Mouse (Mus musculus) megakaryocyte, embryonic 14.5 days (primary cell): ENCODE data around the gene Zmynd15.

Experiments used
- FLI1 ChIP-seq: IDR thresholded peaks from 2 replicates; pipeline ENCODE4 v1.6.1; 2012; ENCODE audit warnings: low read length, inconsistent platforms, mixed read lengths
- GATA1 ChIP-seq: IDR thresholded peaks from 3 replicates; pipeline ENCODE4 v1.6.1; 2012; ENCODE audit warnings: mixed read lengths, low read length, inconsistent platforms, borderline replicate concordance

DNA sequence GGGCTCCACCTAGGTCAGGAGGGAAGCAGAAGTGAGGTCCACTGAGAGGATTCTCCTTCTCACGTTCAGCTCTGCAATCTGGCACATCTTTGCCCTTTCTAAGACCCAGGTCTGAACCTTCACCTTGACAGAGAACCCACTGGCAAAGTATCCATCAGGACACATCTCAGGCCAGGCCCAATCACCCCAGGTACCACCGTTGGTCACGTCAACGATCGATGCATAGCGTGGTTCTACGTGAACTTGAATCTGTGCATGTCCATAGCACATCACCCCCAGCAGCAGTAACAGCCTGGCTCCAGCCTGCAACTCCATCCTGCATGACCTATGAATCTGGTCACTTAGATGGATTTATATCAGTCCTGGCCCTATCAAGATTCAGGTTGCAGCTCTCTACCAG, 55.1 kb downstream of the Zmynd15 start, which contains the start of gene Vmo1:
- TF ChIP-seq FLI1 = no peak
- TF ChIP-seq GATA1 = no peak
